Mouse (Mus musculus): ENCODE results near the gene Oaf. TPM values are rescaled to one million over a fixed set of nuclear protein-coding genes. Genes with fewer than 3 reads are reported as not detected.

Gene Oaf
- polyA plus RNA-seq, 1 experiment from 2014 or later, result 42.1 TPM

GRCm38 (mm10) chr9:43206022-43206390, 33.7 kb downstream of the Oaf start:
- Histone ChIP-seq H3K36me3 (replicated peaks) (no peaks in the 10 kb centered on the region), H3K4me3 (peak overlapping the region; percentile 51), H3K27ac (peak overlapping the region; percentile 48; the same call in 1 of the 2 replicates), H3K4me1 (peaks cover 30% of the 10 kb centered on the region), H3K9me3 (no peaks in the 10 kb centered on the region), H3K27me3 (ENCODE audit: poor library complexity, severe bottlenecking) (peaks cover 91% of the 10 kb centered on the region)
- no peak for DNase-seq (ENCODE audit: extremely low spot score, low spot score)
- 2% methylated on average over 15 of the region's 15 CpGs for WGBS

GRCm38 (mm10) chr9:43205343-43206021, 34.2 kb downstream of the Oaf start:
- 2% methylated on average over 40 of the region's 41 CpGs for WGBS
- peaks cover 91% of the 10 kb centered on the region for H3K27me3 ChIP-seq (ENCODE audit: poor library complexity, severe bottlenecking)
- no peak for DNase-seq (ENCODE audit: extremely low spot score, low spot score)

GRCm38 (mm10) chr9:43200212-43200611, 39.5 kb downstream of the Oaf start:
- no peaks in the 10 kb centered on the region for H3K9me3 ChIP-seq
- H3K4me1 ChIP-seq, result peaks cover 17% of the 10 kb centered on the region
- 4% methylated on average over 5 of the region's 5 CpGs for WGBS
- H3K27me3 ChIP-seq (ENCODE audit: poor library complexity, severe bottlenecking), result peaks cover 74% of the 10 kb centered on the region
- H3K27ac ChIP-seq, result no peak overlapping the region
- no peak for DNase-seq (ENCODE audit: extremely low spot score, low spot score)
- no peaks in the 10 kb centered on the region for H3K36me3 ChIP-seq (replicated peaks)
- peak overlapping the region; percentile 26 for H3K4me3 ChIP-seq

More at GRCm38 (mm10) chr9:43205343-43206021, 34.2 kb downstream of the Oaf start:
- Histone ChIP-seq H3K27ac (peak overlapping the region; percentile 48; the same call in 1 of the 2 replicates), H3K9me3 (no peaks in the 10 kb centered on the region), H3K4me3 (peak overlapping the region; percentile 51), H3K36me3 (replicated peaks) (no peaks in the 10 kb centered on the region), H3K4me1 (peaks cover 28% of the 10 kb centered on the region)

- H3K27ac ChIP-seq, result no peak overlapping the region
- no peak for DNase-seq (ENCODE audit: extremely low spot score, low spot score)
- H3K4me3 ChIP-seq, result no peak overlapping the region
- H3K36me3 ChIP-seq (replicated peaks), result no peaks in the 10 kb centered on the region
- 14% methylated on average over 9 of the region's 9 CpGs for WGBS
- no peaks in the 10 kb centered on the region for H3K9me3 ChIP-seq
- peaks cover 36% of the 10 kb centered on the region for H3K27me3 ChIP-seq (ENCODE audit: poor library complexity, severe bottlenecking)
- peaks cover 10% of the 10 kb centered on the region for H3K4me1 ChIP-seq
These were observed 45.7 kb downstream of the Oaf start for GRCm38 (mm10) chr9:43194001-43194400.

GRCm38 (mm10) chr9:43191561-43191960, 48.1 kb downstream of the Oaf start:
- no peak overlapping the region for H3K4me3 ChIP-seq
- H3K4me1 ChIP-seq, result peaks cover 19% of the 10 kb centered on the region
- 56% methylated on average over 4 of the region's 4 CpGs for WGBS
- H3K27ac ChIP-seq, result no peak overlapping the region
- no peaks in the 10 kb centered on the region for H3K9me3 ChIP-seq
- DNase-seq (ENCODE audit: extremely low spot score, low spot score), result no peak
- H3K27me3 ChIP-seq (ENCODE audit: poor library complexity, severe bottlenecking), result peaks cover 27% of the 10 kb centered on the region
- H3K36me3 ChIP-seq (replicated peaks), result no peaks in the 10 kb centered on the region

GRCm38 (mm10) chr9:43189021-43189356, 50.7 kb downstream of the Oaf start:
- Histone ChIP-seq H3K36me3 (replicated peaks) (no peaks in the 10 kb centered on the region), H3K4me1 (peaks cover 12% of the 10 kb centered on the region), H3K4me3 (no peak overlapping the region), H3K27ac (no peak overlapping the region), H3K9me3 (no peaks in the 10 kb centered on the region), H3K27me3 (ENCODE audit: poor library complexity, severe bottlenecking) (peaks cover 13% of the 10 kb centered on the region)
- DNase-seq (ENCODE audit: extremely low spot score, low spot score), result no peak
- WGBS, result 71% methylated on average over 3 of the region's 3 CpGs

- H3K27me3 ChIP-seq (ENCODE audit: poor library complexity, severe bottlenecking), result peaks cover 8% of the 10 kb centered on the region
- DNase-seq (ENCODE audit: extremely low spot score, low spot score), result no peak
- no peak overlapping the region for H3K4me3 ChIP-seq
- H3K4me1 ChIP-seq, result peaks cover 10% of the 10 kb centered on the region
- WGBS, result 64% methylated on average over 12 of the region's 12 CpGs
- no peaks in the 10 kb centered on the region for H3K36me3 ChIP-seq (replicated peaks)
- no peak overlapping the region for H3K27ac ChIP-seq
- H3K9me3 ChIP-seq, result no peaks in the 10 kb centered on the region
These were observed 51.2 kb downstream of the Oaf start for GRCm38 (mm10) chr9:43188309-43189020.

- H3K4me3 ChIP-seq, result no peak overlapping the region
- no peaks in the 10 kb centered on the region for H3K9me3 ChIP-seq
- no peak for DNase-seq (ENCODE audit: extremely low spot score, low spot score)
- H3K27ac ChIP-seq, result no peak overlapping the region
- 70% methylated on average over 5 of the region's 5 CpGs for WGBS
- no peaks in the 10 kb centered on the region for H3K27me3 ChIP-seq (ENCODE audit: poor library complexity, severe bottlenecking)
- 0 out of 2 replicates have a peak, but pooled peaks cover 9% of the 10 kb centered on the region for H3K4me1 ChIP-seq
- no peaks in the 10 kb centered on the region for H3K36me3 ChIP-seq (replicated peaks)
These were observed 60.1 kb downstream of the Oaf start for GRCm38 (mm10) chr9:43179614-43180013.

- Histone ChIP-seq H3K4me3 (no peak overlapping the region), H3K36me3 (replicated peaks) (no peaks in the 10 kb centered on the region), H3K27me3 (ENCODE audit: poor library complexity, severe bottlenecking) (no peaks in the 10 kb centered on the region), H3K4me1 (0 out of 2 replicates have a peak, but pooled peaks cover 9% of the 10 kb centered on the region), H3K27ac (no peak overlapping the region), H3K9me3 (no peaks in the 10 kb centered on the region)
- WGBS, result 61% methylated on average over 7 of the region's 7 CpGs
- DNase-seq (ENCODE audit: extremely low spot score, low spot score), result no peak
These were observed 61.5 kb downstream of the Oaf start for GRCm38 (mm10) chr9:43178172-43178571.

Other genes with a start within 250 kb of the Oaf start
- 7.0 and 9.2 TPM in 2 replicates for gene Arhgef12, start 132.7 kb downstream of the Oaf start, polyA plus RNA-seq (2016; fragmentation: Nextera tagmentation; extraction: Ambion mirVana)
- 11.4 and 12.9 TPM in 2 replicates for gene Tmem136, start 123.3 kb downstream of the Oaf start, polyA plus RNA-seq (2016; fragmentation: Nextera tagmentation; extraction: Ambion mirVana)
- gene Pou2f3, start 29.5 kb downstream of the Oaf start, polyA plus RNA-seq (2016; fragmentation: Nextera tagmentation; extraction: Ambion mirVana), result not detected in 2 replicates
- 1.2 and 1.4 TPM in 2 replicates for gene Trim29, start 70.9 kb upstream of the Oaf start, polyA plus RNA-seq (2016; fragmentation: Nextera tagmentation; extraction: Ambion mirVana)

Data from forebrain, embryonic 10.5 days (tissue).